Mouse (Mus musculus): ENCODE measurements at regions not wholly inside any gene's neighbourhood (a gene's known extent, or its start where the extent isn't known, plus 50 kb on each side); places are given as distances from the start of the nearest gene placed in this dataset.

DNA sequence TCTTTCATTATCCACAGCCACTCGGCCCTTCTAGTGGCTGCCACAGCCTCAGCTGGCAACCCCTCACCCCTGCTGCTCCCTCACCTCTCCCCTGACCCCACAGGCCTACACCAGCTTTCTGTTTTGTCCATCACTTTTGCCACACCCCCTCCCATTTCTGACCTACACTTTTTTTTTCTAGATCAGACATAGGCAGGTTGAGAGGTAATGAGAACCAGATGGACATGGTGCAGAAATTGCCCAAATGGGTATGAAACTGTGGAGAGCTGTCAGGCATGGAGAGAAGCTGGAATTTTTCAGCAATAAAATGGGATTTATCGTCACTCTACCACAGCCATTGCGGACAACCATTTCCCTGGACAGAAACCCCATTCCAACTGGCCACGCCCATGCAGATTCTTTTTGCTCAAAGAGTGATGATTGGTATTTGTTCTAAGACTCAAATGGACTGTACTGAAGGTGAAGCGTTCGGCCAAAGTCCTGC lies 260.2 kb downstream of the Meis1 start:
- TF ChIP-seq CTCF (IDR thresholded peaks at IDR 0.05; ENCODE audit: low read depth) = no peak
- no peak for TF ChIP-seq EP300 (IDR thresholded peaks at IDR 0.05; ENCODE audit: low read depth)
